Mouse (Mus musculus): Measurements from ENCODE around the gene Arhgap1.

GRCm38 (mm10) chr2:91701366-91701765, 51.7 kb downstream of the Arhgap1 start:
- TF ChIP-seq CTCF (IDR thresholded peaks at IDR 0.05; ENCODE audit: low read depth, low read length) (no peak), TAL1 (conservative IDR thresholded peaks at IDR 0.05; ENCODE audit: low read depth, low read length) (no peak), POLR2AphosphoS5 (IDR thresholded peaks at IDR 0.05; ENCODE audit: insufficient replicate concordance, low read depth, low read length) (no peak), GATA1 (IDR thresholded peaks at IDR 0.05; ENCODE audit: borderline replicate concordance, low read length) (no peak), GATA2 (IDR thresholded peaks at IDR 0.05; ENCODE audit: borderline replicate concordance, low read depth, low read length) (no peak)

Data from G1E (cell line).